Mouse (Mus musculus) heart, adult 2 months (tissue): ENCODE measurements around the gene Tas2r106.

ENCODE experiments used
- CTCF ChIP-seq: fragments of 200-600 bp; IDR thresholded peaks from 2 replicates; pipeline ENCODE4 v1.8.1; 2022; ENCODE audit warnings: antibody characterized with exemption, mild to moderate bottlenecking, moderate library complexity
- POLR2A ChIP-seq: fragments of 200-500 bp; IDR thresholded peaks from 2 replicates; pipeline ENCODE4 v1.6.1; 2011; ENCODE audit warnings: mild to moderate bottlenecking, low read depth, low read length, control low read depth; ENCODE audit not compliant: insufficient read depth

DNA sequence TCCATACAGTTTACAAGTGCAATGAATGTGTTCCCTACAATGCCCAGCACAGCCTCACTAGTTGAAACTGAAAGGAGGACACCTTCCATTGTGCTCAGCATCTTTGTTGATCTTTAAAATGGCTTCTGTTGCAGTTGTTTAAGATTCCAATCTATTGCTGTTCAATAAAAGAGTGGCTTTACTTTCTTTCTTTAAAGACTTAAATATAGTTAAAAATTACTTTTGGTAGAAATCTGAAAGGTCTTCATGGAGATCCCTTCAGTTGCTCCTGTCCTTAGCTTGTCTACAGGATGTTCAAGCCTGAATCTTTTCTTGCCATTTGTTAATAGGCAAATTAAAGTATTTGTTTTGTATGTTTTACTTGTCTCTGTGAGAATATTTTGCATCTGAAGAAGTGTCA is 11.3 kb upstream of the Tas2r106 start, which contains the start of gene Tas2r114:
- TF ChIP-seq POLR2A (no peak), CTCF (no peak)
